Mouse (Mus musculus): ENCODE measurements at regions not wholly inside any gene's neighbourhood (a gene's known extent, or its start where the extent isn't known, plus 50 kb on each side); places are given as distances from the start of the nearest gene placed in this dataset.

DNA sequence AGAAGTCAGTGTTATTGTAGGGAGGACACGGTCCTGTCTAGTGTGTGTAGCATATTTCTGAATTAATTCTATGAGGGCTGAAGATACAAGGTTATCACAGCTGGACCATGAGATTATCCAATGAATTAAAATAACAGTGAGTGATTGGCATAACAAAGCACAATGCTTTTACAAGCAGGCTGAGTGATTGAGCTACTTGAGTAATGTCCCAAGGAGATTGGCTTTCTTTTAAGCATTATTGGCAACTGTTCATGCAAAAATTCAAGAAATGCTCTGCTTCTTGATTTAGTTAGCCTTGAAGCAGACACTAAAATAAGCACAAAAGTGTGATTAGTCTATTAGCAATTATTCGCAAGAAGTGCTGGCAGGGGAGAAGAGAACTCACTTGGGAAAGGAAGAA is 219.4 kb upstream of the Etaa1 start:
- DNase-seq (ENCODE audit: low read depth, low spot score): no peak

DNA sequence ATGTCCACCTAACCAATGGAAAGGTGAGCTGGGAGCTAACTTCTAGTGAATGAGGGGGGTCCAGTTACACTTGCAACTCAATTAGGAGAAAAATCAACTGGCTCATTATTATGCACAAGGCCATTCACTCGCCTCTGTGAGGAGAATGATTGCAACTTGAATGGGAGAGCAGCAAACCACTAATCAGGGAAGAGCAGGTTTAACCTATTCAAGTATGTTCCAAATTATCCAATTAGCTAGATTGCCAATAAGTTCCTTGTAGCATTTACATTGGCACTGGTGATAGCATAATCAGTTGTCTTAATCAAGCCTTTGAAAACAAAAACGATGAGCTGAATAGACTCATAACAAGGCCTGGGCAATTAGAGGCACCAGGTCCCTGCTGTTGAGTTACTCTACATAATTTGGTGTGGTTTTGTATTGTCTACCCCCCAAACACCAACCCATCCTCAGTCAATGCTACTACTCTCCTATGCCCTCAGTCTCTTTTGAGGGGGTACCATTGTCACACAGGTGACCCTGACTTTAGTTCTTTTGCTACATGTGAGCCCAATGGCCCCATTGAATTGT is 217.6 kb upstream of the Etaa1 start:
- DNase-seq (ENCODE audit: low read depth, low spot score): no peak

DNA sequence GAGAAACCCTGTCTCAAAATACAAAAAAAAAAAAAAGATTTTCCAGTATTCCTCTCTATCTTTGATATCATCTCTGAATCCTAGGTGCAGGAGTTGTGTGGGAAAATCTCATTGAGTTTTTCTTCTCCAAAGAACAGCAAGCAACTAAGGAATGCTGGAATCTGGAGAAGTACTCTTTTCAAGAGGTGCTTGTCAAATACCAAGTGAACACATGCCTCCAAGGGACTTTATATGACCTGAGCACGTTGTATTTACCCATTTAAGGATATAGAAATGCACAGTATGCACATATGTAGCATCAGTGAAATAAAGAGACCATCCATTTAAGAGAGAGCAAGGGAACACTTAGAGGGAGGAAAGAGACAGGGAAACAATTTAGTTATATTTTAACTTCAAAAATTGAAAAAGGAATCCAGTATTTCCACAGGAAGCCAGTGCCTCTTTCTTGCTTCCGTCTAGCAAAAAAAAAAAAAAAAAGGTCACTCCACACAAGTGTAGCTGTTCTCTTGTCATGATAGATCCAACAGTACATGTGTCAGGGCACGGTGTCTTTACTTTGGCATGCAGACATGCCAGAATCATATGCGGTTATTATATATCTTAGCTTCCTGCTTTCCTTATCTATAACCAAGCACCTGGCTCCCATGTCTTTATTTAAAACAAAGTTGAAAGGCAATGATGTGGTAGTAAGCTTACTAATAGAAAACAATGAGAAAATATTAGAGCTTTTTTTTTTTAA is 212.1 kb upstream of the Etaa1 start:
- no peak for DNase-seq (ENCODE audit: low read depth, low spot score)

DNA sequence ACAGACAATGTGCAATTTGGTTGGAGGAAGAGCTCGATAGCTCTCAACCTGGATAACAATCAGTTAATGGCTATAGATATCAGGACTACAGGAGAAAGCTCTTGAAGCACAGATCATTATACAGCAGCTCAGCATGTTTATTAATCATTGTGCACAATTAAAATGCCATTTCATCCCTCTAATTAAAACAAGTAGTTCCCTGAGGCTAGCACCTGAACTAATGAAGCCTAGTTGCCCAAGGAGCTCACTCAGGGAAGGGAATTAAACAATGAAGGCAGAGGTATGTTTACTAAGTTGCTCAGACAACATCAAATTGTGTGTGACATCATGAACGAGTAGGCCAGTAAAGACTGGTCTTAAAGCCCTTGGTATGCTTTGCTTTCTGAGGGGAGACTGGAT is 210.3 kb upstream of the Etaa1 start:
- no peak for DNase-seq (ENCODE audit: low read depth, low spot score)

GRCm38 (mm10) chr11:18163156-18164024 is 209.7 kb upstream of the Etaa1 start:
- no peak for DNase-seq (ENCODE audit: low read depth, low spot score)

DNA sequence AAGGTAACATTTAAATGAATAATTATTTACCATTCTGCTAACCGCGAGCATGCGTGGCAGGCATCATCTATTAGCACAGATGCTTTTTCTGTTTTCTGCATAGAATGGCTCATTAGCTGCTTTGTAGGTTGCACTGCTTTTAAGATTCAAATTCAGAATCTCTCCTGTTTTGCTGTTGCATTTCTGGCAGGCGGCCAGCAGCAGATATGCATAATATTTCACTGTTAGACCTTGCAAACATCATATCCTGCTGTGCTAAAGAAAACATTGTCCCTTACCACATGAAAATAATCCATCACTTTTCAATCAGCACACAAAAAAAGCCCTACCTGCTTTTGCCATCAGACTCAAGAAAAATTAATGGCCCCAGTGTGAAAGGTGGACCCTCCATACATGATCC is 202.8 kb upstream of the Etaa1 start:
- DNase-seq (ENCODE audit: low read depth, low spot score): no peak

DNA sequence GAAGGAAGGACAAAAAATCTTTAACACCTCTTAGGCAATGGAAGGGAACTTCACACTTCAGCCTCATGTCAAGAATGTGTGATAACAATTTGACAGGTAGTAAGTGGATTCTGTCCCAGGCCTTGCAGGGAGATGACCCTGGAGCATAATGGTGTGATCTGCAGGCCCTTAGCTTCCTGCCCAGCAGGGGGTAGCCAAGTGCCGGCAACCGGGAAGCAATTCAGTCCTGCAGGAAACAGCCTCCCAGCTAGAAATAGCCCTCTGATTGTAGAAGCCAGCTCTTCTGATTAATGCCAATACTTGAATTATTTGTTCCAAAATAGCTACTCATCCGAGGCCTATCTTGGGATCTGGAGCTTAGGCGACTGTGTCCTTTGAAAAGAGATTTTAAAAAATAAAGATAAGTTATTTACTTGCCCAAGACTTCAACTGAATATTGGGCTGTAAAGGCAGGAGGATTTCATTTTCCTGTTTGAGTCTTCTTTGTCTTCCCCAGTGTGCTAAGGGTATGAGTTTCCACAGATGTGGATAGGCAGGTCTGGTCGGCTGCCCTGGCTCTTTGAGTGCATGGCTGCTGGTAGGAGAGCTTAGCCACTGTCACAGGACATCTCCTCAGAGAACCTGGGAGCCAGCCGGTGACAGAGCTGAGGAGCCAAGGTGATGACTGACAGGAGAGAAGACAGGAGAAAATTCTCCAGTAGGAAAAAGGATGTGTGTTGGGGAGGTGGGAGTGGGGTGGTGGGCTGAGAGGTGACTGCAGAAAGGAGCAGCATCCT is 198.3 kb upstream of the Etaa1 start:
- no peak for DNase-seq (ENCODE audit: low read depth, low spot score)

- no peak for DNase-seq (ENCODE audit: low read depth, low spot score)
These were observed 197.7 kb upstream of the Etaa1 start for GRCm38 (mm10) chr11:18151369-18151768.

- no peak for DNase-seq (ENCODE audit: low read depth, low spot score)
These were observed 173.8 kb upstream of the Etaa1 start for GRCm38 (mm10) chr11:18127488-18127887.

GRCm38 (mm10) chr11:18123031-18123430 is 169.4 kb upstream of the Etaa1 start:
- peak; percentile 28 for DNase-seq (ENCODE audit: low read depth, low spot score)

DNA sequence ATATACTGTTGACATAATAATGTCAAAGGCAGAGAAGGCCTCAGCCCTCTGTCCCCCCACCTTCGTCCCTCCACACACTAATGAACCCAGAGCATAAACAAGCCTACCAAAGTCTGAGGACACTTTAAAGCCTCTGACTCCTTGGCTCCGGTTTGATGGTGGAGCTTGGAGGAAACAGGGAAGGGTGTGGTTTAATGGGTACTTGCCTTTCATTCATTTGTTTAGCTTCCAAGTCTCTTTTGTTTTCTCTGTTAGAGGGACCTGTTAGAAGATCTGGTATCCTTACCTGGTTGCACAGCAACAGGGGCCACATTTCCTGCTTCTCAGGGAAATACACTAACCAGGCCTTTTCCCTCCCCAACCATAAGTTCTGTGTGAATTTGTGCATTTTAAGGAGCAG is 168.9 kb upstream of the Etaa1 start:
- DNase-seq (ENCODE audit: low read depth, low spot score): no peak

- peak; percentile 76 for DNase-seq (ENCODE audit: low read depth, low spot score)
These were observed 162.2 kb upstream of the Etaa1 start for GRCm38 (mm10) chr11:18115693-18116450.

DNA sequence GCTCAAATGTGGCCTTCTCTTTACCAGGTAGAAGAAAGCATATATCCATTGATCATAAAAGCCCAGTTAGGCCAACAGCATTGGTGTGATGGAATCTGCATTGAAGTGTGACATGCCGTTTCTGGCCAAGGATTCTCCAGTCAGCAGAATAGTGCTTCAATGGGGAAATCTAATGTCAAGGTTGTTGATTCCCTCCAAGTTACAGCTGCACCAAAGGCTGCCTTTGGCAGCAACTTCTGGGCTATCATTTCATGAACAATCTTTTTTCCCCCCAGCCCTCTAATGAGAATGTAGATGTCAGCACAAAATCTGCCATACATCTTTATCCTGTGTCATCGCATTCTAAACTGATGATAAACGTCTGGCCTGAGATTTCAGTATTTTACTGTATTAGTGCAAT is 149.2 kb upstream of the Etaa1 start:
- DNase-seq (ENCODE audit: low read depth, low spot score): no peak

DNA sequence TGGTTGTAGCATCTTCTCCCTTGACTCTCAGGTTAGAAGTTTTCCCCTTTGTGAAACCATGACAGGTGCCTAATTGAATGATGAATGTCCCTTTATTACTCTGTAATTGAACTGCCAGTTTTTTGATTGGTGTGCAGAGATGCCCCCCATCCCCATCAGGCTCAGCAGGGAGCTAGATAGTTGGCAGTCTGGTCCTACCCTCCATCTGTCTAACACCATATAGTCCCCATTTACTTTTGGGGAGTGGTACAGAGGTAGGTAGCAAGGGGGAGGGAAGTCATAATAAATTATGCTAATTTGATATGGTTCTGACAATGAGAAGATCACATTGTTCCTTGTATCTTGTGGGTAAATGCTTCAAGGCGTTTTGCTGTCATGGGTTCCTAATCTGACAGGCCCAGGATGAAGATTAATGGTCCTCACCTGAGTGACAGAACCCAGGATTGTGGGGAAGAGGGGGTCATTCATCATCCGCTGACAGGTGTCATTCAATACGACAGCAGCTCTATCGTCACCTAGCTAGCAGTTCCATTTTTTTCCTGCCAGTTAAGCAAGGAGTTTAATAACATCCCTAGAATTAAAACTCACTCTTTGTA is 122.3 kb upstream of the Etaa1 start:
- DNase-seq (ENCODE audit: low read depth, low spot score): no peak

DNA sequence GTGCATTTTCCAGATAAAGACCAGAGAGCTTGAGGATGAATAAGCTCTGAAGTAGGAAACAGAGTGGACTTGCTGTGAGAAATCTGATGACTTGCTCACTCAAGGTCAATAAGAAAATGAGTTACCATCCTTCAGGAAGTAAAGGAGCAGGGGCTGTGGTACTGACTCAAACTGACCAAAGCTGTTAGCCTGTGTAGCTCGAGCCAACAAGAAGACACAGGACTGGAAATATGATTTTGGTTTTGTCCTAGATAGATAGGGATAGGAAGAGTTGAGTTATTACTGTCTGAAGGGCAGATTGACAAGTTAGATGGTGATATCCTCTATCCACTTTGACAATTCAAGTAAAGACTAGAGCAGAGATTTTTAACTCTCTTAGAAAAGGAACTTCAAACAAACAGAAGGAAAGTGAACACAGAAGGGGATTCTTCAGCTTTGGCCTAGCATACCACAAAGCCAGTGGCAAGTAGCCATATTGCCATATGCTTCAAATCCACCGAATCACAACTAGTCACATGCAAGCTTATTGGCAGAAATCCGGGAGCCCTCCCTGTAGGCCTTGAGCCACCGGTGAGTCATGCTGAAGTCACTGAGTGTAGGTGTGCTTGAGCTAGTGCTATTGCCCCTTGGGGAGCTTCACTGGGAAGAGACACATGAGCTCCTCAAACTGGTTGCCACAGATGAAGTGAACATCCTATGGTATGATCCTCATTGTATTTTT is 117.1 kb upstream of the Etaa1 start:
- DNase-seq (ENCODE audit: low read depth, low spot score): no peak

DNA sequence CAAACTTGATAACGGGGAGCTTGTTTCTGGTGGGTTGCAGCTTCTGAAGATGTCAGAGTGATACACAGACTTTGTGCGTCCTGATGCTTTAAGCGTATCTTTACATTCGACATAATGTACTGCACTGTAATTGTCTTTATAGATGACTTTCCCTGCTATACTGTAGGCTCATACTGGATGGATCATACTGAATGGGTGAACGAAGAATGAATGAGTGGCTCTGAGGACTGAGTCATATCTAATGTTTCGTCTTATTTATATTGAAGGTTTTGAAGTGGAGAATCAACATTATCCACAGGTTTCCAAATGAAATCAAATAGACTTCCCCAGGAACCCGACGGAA is 116.3 kb upstream of the Etaa1 start:
- no peak for DNase-seq (ENCODE audit: low read depth, low spot score)

- DNase-seq (ENCODE audit: low read depth, low spot score): no peak
These were observed 115.8 kb upstream of the Etaa1 start for GRCm38 (mm10) chr11:18069348-18070031.

DNA sequence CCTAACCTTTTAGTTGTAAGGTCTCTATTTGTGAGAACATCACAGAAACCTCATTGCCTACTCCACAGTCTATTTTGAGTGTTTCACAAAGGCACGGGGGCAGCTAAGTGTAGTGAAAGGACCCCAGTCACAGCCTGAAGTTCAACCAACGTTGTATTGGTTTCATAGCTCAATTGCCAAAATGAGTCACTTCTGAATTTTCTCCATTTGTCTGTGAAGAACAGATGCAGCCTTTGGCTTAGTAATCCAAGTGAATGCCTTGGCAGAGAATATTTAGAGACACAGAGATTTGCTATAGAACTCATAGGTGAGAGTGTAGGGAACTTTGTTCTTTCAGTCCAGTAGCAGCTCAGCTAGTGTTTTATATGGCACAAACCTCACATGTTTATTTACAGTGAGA is 114.4 kb upstream of the Etaa1 start:
- no peak for DNase-seq (ENCODE audit: low read depth, low spot score)

DNA sequence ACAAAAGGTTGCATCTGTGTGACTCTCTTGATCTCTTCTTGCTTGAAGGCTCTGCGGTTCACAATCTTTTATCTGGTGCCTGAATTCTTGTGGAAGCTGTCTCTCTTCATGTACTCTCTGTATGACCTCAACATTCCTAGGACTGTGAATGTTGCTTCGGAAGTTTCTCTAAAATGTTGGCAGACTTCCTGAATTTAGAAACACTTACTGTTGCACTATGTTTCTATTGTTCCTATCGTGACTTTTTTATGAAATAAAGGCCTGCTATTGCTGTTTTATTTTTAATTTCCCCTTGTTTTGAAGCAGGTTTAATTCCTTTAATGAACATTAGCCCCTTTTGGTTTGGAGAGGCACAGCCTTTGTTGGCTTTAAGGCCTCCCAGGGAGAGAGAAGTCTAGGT is 114.0 kb upstream of the Etaa1 start:
- no peak for DNase-seq (ENCODE audit: low read depth, low spot score)

DNA sequence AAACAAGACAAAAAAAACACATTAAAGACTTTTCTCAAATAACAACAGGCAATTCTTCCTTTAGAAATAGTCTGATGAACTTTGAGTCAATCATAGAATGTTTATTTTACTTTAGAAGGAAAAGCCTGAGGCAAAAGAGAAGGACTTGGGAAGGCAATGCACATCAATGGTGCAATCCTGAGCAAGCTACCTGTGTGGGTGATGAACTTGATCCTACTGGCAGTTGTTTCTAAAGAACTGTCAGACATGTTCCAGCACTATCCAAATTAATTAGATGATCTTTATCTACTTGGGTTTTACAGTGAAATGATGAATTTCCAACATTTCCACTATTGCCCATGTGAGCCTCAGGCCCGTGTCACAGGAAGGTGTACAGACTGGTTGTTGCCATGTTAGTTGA is 87.9 kb upstream of the Etaa1 start:
- no peak for DNase-seq (ENCODE audit: low read depth, low spot score)

Data from brain, embryonic 18.5 days (tissue).